Mouse (Mus musculus): ENCODE measurements at regions not wholly inside any gene's neighbourhood (a gene's known extent, or its start where the extent isn't known, plus 50 kb on each side); places are given as distances from the start of the nearest gene placed in this dataset.

DNA sequence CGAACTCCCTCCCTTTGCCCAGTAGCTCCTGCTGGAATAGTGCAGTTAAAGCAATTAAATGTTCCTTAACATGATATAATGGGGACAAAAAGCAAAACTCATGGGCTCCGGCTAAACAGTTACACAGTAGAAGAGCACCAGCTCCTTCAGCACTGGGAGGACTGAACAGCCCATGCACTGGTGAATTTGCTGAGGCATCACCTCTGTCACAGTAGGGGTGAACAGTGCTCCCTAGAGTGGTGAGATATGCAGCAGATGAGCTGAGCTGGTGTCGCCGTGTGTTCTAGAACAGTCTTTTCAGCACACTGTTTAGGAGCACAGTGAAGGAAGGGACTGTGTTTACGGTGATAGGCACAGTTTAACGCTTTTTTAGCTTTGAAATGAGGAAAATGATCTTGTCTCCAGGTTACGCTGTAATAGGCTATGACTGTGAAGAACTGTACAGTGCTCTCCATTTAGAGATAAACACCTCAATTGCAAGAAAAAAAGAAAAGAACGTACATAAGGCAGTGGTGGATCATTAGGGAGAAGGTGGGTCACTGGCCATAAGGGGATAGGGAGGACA, 162.4 kb upstream of the Tgfbr2 start:
- Histone ChIP-seq H3K27me3 (replicated peaks; ENCODE audit: control insufficient read depth, insufficient read depth, low read length) (no peaks in the 10 kb centered on the region), H3K27ac (ENCODE audit: low read depth) (no peak overlapping the region), H3K4me2 (ENCODE audit: low read length) (no peak overlapping the region), H3K36me3 (ENCODE audit: control insufficient read depth, insufficient read depth, low read length) (no peaks in the 10 kb centered on the region), H3K4me1 (replicated peaks; ENCODE audit: control insufficient read depth, insufficient read depth, low read length) (no peaks in the 10 kb centered on the region), H3K9me3 (ENCODE audit: control insufficient read depth, low read length) (peaks cover 7% of the 10 kb centered on the region; the same call in 1 of the 2 replicates), H3K4me3 (ENCODE audit: low read depth, low read length) (no peak overlapping the region), H3K9ac (ENCODE audit: low read length) (no peak overlapping the region)
- DNase-seq (ENCODE audit: low spot score) (no peak), ATAC-seq (replicated peaks; ENCODE audit: low FRiP score, low TSS enrichment, low read depth) (no peak)
- 94% methylated on average over 8 of the region's 8 CpGs for WGBS

DNA sequence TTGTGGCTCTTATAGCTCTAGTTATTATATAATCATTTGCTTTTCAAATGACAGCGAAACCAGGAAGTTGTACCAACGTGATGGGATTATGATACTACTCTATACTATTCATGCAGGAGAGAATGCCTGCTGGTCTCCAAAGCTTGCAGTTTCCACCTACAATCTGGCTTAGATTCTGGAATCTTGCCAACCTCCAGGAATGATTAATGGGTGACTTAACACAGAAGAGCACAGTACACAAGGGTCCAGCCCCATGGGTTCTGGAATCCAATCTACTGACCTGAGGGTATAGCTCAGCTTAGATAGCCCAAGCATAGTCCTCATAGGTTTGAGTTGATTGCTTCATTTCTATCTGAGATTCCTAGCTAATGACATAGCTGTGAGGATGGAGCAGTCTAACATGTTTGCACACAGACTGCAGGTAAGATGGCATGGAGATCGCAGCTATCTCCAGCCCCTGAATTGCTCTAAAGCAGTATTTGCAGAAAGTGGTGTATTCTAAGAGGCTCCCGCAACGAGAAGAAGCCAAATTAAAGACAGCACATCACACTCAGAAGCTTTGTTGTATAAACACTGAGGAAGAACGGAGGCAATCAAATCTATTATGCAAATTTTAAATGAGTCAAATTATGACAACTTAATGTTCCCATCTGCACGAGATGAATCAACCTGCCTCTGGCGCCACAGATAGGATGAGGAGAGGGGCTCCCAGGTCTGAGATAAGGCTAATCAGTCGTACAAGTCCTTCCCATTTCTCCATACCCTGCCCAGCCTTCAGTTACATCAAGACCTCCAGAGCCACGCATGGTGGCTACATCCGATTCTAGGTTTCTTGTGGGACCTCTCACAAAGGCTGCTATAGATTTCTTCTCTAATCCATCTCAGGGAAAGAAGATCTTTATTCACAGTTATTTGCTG, 160.7 kb upstream of the Tgfbr2 start:
- H3K36me3 ChIP-seq (ENCODE audit: control insufficient read depth, insufficient read depth, low read length): no peaks in the 10 kb centered on the region
- WGBS: 85% methylated on average over 11 of the region's 11 CpGs
- ATAC-seq (replicated peaks; ENCODE audit: low FRiP score, low TSS enrichment, low read depth): no peak

DNA sequence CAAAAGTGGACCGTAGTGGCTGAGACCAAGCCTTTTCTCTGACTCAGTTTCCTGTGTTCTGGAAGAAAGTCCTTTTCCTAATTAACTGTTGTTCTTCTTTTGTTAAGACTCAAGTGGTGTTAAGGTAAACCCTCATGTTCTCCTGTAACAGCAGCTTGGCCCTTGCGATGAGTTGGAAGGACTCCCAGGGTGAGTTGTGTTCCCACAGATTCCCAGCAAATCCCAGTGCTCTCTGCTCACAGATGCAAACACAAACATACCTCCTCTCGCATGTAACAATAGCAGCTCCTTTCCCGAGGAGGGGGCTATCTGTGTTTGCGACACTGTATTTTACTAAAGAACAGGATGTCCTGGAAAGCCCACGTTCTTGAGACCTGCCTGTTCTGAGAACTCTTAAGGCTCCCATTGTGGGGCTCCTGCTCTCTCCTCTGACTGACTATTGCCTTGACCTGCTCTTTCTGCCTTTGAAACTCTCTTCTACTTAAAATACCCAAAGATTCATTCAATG, 158.8 kb upstream of the Tgfbr2 start:
- DNase-seq (ENCODE audit: low spot score) (no peak), ATAC-seq (replicated peaks; ENCODE audit: low FRiP score, low TSS enrichment, low read depth) (no peak)
- no peak overlapping the region for H3K4me2 ChIP-seq (ENCODE audit: low read length)
- no peaks in the 10 kb centered on the region for H3K36me3 ChIP-seq (ENCODE audit: control insufficient read depth, insufficient read depth, low read length)
- no peaks in the 10 kb centered on the region; the same call in 1 of the 2 replicates for H3K4me1 ChIP-seq (replicated peaks; ENCODE audit: control insufficient read depth, insufficient read depth, low read length)
- H3K9ac ChIP-seq (ENCODE audit: low read length): no peak overlapping the region
- H3K9me3 ChIP-seq (ENCODE audit: control insufficient read depth, low read length): peaks cover 2% of the 10 kb centered on the region; the same call in 1 of the 2 replicates
- no peak overlapping the region for H3K4me3 ChIP-seq (ENCODE audit: low read depth, low read length)
- no peaks in the 10 kb centered on the region for H3K27me3 ChIP-seq (replicated peaks; ENCODE audit: control insufficient read depth, insufficient read depth, low read length)
- H3K27ac ChIP-seq (ENCODE audit: low read depth): no peak overlapping the region
- WGBS: 66% methylated on average over 6 of the region's 6 CpGs

More for the DNA sequence above, 160.7 kb upstream of the Tgfbr2 start:
- H3K4me1 ChIP-seq (replicated peaks; ENCODE audit: control insufficient read depth, insufficient read depth, low read length): no peaks in the 10 kb centered on the region; the same call in 1 of the 2 replicates
- no peaks in the 10 kb centered on the region for H3K27me3 ChIP-seq (replicated peaks; ENCODE audit: control insufficient read depth, insufficient read depth, low read length)
- H3K9ac ChIP-seq (ENCODE audit: low read length): no peak overlapping the region
- H3K4me2 ChIP-seq (ENCODE audit: low read length): no peak overlapping the region
- no peak overlapping the region for H3K4me3 ChIP-seq (ENCODE audit: low read depth, low read length)
- no peak for DNase-seq (ENCODE audit: low spot score)
- no peak overlapping the region for H3K27ac ChIP-seq (ENCODE audit: low read depth)
- peaks cover 4% of the 10 kb centered on the region; the same call in 1 of the 2 replicates for H3K9me3 ChIP-seq (ENCODE audit: control insufficient read depth, low read length)

DNA sequence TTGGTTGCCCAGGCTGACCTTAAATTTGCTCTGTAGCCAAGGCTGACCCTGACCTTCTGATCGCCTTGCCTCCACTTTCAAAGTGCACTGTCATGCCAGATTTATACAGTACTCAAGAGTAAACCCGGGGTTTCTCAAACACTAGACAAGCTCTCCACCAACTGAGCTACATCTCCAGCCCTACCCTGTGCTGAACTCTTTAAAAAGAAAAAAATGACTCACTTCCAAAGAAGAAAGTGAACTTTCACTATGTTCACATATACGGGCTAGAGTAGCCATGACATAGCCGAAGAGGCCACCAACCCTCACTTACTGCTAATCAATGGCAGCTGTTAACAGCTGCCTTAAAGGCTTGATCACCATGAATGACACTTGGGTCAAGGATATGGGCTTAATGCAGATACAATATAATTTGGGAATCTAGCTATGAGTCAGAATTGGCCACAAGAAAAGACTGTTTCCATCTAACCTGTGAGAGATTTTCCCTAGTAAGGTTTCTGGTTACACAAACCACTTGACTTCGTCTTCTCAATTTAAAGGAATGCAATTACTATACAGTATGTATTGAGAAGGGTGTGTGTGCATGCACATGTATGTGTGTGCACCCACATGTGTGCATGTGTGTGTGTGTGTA, 157.4 kb upstream of the Tgfbr2 start:
- WGBS: 85% methylated on average over 5 of the region's 5 CpGs
- DNase-seq (ENCODE audit: low spot score): no peak
- ATAC-seq (replicated peaks; ENCODE audit: low FRiP score, low TSS enrichment, low read depth): no peak

DNA sequence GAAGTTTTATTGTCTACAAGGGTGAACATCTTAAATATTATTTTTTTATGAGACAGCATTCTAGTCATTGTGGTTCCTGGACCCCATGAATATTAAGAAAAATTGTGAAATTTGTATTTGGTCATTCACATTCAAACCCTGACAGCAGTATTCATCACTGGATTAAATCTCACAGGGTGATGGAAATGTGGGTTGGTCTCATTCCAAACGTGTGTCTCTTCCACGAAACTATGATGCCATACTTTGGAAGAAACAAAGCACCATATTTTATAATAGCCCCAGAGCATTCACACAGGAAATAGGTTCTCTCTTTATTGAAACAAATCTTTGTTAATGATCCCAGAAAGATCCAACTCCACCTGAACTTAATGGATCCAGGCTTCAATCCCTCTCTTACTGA, 156.2 kb upstream of the Tgfbr2 start:
- Histone ChIP-seq H3K4me3 (ENCODE audit: low read depth, low read length) (no peak overlapping the region), H3K4me2 (ENCODE audit: low read length) (no peak overlapping the region), H3K4me1 (replicated peaks; ENCODE audit: control insufficient read depth, insufficient read depth, low read length) (no peaks in the 10 kb centered on the region; the same call in 1 of the 2 replicates), H3K36me3 (ENCODE audit: control insufficient read depth, insufficient read depth, low read length) (no peaks in the 10 kb centered on the region), H3K9me3 (ENCODE audit: control insufficient read depth, low read length) (no peaks in the 10 kb centered on the region), H3K9ac (ENCODE audit: low read length) (no peak overlapping the region), H3K27ac (ENCODE audit: low read depth) (no peak overlapping the region), H3K27me3 (replicated peaks; ENCODE audit: control insufficient read depth, insufficient read depth, low read length) (no peaks in the 10 kb centered on the region)
- no peak for ATAC-seq (replicated peaks; ENCODE audit: low FRiP score, low TSS enrichment, low read depth)
- WGBS: 73% methylated on average over 2 of the region's 2 CpGs
- no peak for DNase-seq (ENCODE audit: low spot score)

More for the DNA sequence above, 157.4 kb upstream of the Tgfbr2 start:
- Histone ChIP-seq H3K27ac (ENCODE audit: low read depth) (no peak overlapping the region), H3K4me3 (ENCODE audit: low read depth, low read length) (no peak overlapping the region), H3K4me2 (ENCODE audit: low read length) (no peak overlapping the region), H3K27me3 (replicated peaks; ENCODE audit: control insufficient read depth, insufficient read depth, low read length) (no peaks in the 10 kb centered on the region), H3K4me1 (replicated peaks; ENCODE audit: control insufficient read depth, insufficient read depth, low read length) (no peaks in the 10 kb centered on the region; the same call in 1 of the 2 replicates), H3K9me3 (ENCODE audit: control insufficient read depth, low read length) (no peaks in the 10 kb centered on the region), H3K36me3 (ENCODE audit: control insufficient read depth, insufficient read depth, low read length) (no peaks in the 10 kb centered on the region), H3K9ac (ENCODE audit: low read length) (no peak overlapping the region)

DNA sequence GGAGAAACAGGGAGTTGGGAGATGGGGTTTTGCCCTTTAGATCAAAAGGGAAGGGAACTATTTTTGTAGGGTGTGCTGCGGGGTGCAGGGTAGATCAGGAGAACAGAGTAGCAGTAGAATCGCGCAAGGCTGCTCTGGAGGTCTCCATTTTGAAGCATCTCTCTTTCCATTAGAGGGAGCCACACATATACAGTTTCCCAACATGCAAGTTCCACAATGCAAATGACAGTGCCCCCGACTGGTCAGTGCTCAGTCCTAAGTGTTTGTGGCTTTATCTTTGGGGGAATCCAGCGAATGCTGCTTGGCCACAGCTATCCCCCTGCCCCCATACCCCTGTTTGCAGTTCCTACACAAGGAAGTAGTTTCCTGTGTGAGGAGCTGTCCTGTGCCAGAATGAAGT, 155.6 kb upstream of the Tgfbr2 start:
- ATAC-seq (replicated peaks; ENCODE audit: low FRiP score, low TSS enrichment, low read depth): no peak
- WGBS: 59% methylated on average over 5 of the region's 5 CpGs
- no peaks in the 10 kb centered on the region for H3K9me3 ChIP-seq (ENCODE audit: control insufficient read depth, low read length)
- no peak overlapping the region for H3K9ac ChIP-seq (ENCODE audit: low read length)
- no peak overlapping the region for H3K27ac ChIP-seq (ENCODE audit: low read depth)
- no peaks in the 10 kb centered on the region for H3K36me3 ChIP-seq (ENCODE audit: control insufficient read depth, insufficient read depth, low read length)
- H3K4me1 ChIP-seq (replicated peaks; ENCODE audit: control insufficient read depth, insufficient read depth, low read length): no peaks in the 10 kb centered on the region; the same call in 1 of the 2 replicates
- H3K4me2 ChIP-seq (ENCODE audit: low read length): no peak overlapping the region
- no peak for DNase-seq (ENCODE audit: low spot score)
- no peaks in the 10 kb centered on the region for H3K27me3 ChIP-seq (replicated peaks; ENCODE audit: control insufficient read depth, insufficient read depth, low read length)
- no peak overlapping the region for H3K4me3 ChIP-seq (ENCODE audit: low read depth, low read length)

DNA sequence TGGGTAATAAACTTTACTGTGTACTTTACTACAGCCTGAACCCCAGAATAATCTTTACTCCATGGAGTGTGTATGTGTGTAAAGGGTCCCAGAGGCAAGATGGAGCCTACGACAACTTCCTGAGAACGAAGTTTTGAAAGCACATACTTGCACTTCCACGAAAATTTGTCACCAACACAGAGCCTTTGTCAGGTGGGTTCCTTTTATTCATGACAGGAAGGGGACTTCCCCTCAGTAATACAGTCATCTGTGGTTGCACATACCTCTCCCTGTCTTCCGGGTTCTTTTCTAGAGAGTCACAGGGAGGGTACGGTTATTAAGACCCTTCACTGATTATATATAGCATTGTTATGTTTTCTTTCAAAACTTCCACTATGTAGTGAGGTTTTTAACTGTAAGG, 154.0 kb upstream of the Tgfbr2 start:
- no peak for ATAC-seq (replicated peaks; ENCODE audit: low FRiP score, low TSS enrichment, low read depth)
- Histone ChIP-seq H3K36me3 (ENCODE audit: control insufficient read depth, insufficient read depth, low read length) (no peaks in the 10 kb centered on the region), H3K4me2 (ENCODE audit: low read length) (no peak overlapping the region), H3K9ac (ENCODE audit: low read length) (no peak overlapping the region), H3K27ac (ENCODE audit: low read depth) (no peak overlapping the region), H3K9me3 (ENCODE audit: control insufficient read depth, low read length) (no peaks in the 10 kb centered on the region), H3K4me3 (ENCODE audit: low read depth, low read length) (no peak overlapping the region), H3K4me1 (replicated peaks; ENCODE audit: control insufficient read depth, insufficient read depth, low read length) (no peaks in the 10 kb centered on the region; the same call in 1 of the 2 replicates), H3K27me3 (replicated peaks; ENCODE audit: control insufficient read depth, insufficient read depth, low read length) (no peaks in the 10 kb centered on the region)
- DNase-seq (ENCODE audit: low spot score): no peak
- WGBS: 78% methylated on average over 5 of the region's 5 CpGs

DNA sequence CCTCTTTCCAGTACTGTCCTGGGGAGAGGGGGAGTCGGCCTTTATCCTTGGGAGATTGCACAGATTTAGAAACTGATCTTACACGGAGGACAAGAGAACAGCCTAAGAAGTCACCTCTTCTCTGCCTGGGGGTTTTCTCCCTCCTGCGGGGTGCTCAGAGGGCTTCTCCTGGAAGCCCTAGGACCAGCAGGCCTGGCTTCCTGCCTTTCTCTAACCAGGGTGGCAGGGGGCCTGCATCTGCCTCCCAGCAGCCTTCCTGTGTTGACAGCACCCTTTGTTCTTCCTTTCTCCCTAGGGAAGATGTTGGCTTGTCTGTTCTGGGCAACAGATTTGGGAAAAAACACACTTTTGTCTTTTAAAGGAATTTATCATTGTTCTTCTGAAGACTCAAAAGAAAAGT, 153.0 kb upstream of the Tgfbr2 start:
- no peak overlapping the region for H3K4me3 ChIP-seq (ENCODE audit: low read depth, low read length)
- ATAC-seq (replicated peaks; ENCODE audit: low FRiP score, low TSS enrichment, low read depth): no peak
- H3K9me3 ChIP-seq (ENCODE audit: control insufficient read depth, low read length): no peaks in the 10 kb centered on the region
- H3K27ac ChIP-seq (ENCODE audit: low read depth): no peak overlapping the region
- H3K4me2 ChIP-seq (ENCODE audit: low read length): no peak overlapping the region
- H3K9ac ChIP-seq (ENCODE audit: low read length): no peak overlapping the region
- no peak for DNase-seq (ENCODE audit: low spot score)
- 33% methylated on average over 3 of the region's 3 CpGs for WGBS
- H3K27me3 ChIP-seq (replicated peaks; ENCODE audit: control insufficient read depth, insufficient read depth, low read length): no peaks in the 10 kb centered on the region
- H3K36me3 ChIP-seq (ENCODE audit: control insufficient read depth, insufficient read depth, low read length): no peaks in the 10 kb centered on the region
- H3K4me1 ChIP-seq (replicated peaks; ENCODE audit: control insufficient read depth, insufficient read depth, low read length): no peaks in the 10 kb centered on the region; the same call in 1 of the 2 replicates
